Mouse (Mus musculus): Measurements from ENCODE around the gene Stk11ip.

Gene Stk11ip

GRCm38 (mm10) chr1:75544351-75544750 is 23.0 kb downstream of the Stk11ip start:
- Histone ChIP-seq H3K27me3 (ENCODE audit: insufficient read depth, low read length) (peaks cover 25% of the 10 kb centered on the region), H3K9me3 (ENCODE audit: low read length) (no peaks in the 10 kb centered on the region)
- TF ChIP-seq NANOG (IDR thresholded peaks at IDR 0.05; ENCODE audit: borderline replicate concordance, low read length) (no peak), POU5F1 (IDR thresholded peaks at IDR 0.05; ENCODE audit: borderline replicate concordance, low read length) (no peak), CTCF (conservative IDR thresholded peaks at IDR 0.05; ENCODE audit: low read length) (no peak)

GRCm38 (mm10) chr1:75545965-75546956 is 24.9 kb downstream of the Stk11ip start, which contains the start of gene Slc4a3:
Slc4a3 (plus strand) TSS chr1:75546266.
- H3K9me3 ChIP-seq (ENCODE audit: low read length) = no peaks in the 10 kb centered on the region
- TF ChIP-seq CTCF (conservative IDR thresholded peaks at IDR 0.05; ENCODE audit: low read length) (no peak), NANOG (IDR thresholded peaks at IDR 0.05; ENCODE audit: borderline replicate concordance, low read length) (no peak), POU5F1 (IDR thresholded peaks at IDR 0.05; ENCODE audit: borderline replicate concordance, low read length) (no peak)
- peaks cover 5% of the 10 kb centered on the region; the same call in 1 of the 2 replicates for H3K36me3 ChIP-seq (ENCODE audit: insufficient read depth, low read length)
- H3K4me3 ChIP-seq (replicated peaks; ENCODE audit: low read length) = peak within 1 kb of the TSS; percentile 86
- H3K4me1 ChIP-seq (replicated peaks; ENCODE audit: low read depth, low read length) = peaks cover 49% of the 10 kb centered on the region
- H3K27me3 ChIP-seq (ENCODE audit: insufficient read depth, low read length) = peaks cover 43% of the 10 kb centered on the region

More at GRCm38 (mm10) chr1:75544351-75544750, 23.0 kb downstream of the Stk11ip start:
- Histone ChIP-seq H3K4me1 (replicated peaks; ENCODE audit: low read depth, low read length) (peaks cover 36% of the 10 kb centered on the region), H3K4me3 (replicated peaks; ENCODE audit: low read length) (no peak overlapping the region), H3K36me3 (ENCODE audit: insufficient read depth, low read length) (no peaks in the 10 kb centered on the region)

GRCm38 (mm10) chr1:75547351-75547750 is 26.0 kb downstream of the Stk11ip start:
- H3K4me1 ChIP-seq (replicated peaks; ENCODE audit: low read depth, low read length) = peaks cover 49% of the 10 kb centered on the region
- H3K36me3 ChIP-seq (ENCODE audit: insufficient read depth, low read length) = peaks cover 6% of the 10 kb centered on the region
- H3K9me3 ChIP-seq (ENCODE audit: low read length) = no peaks in the 10 kb centered on the region
- H3K27me3 ChIP-seq (ENCODE audit: insufficient read depth, low read length) = peaks cover 50% of the 10 kb centered on the region
- TF ChIP-seq POU5F1 (IDR thresholded peaks at IDR 0.05; ENCODE audit: borderline replicate concordance, low read length) = no peak
- peak overlapping the region; percentile 86; the same call in 1 of the 2 replicates for H3K4me3 ChIP-seq (replicated peaks; ENCODE audit: low read length)

GRCm38 (mm10) chr1:75548083-75548482 is 26.8 kb downstream of the Stk11ip start:
- Histone ChIP-seq H3K4me1 (replicated peaks; ENCODE audit: low read depth, low read length) (peaks cover 55% of the 10 kb centered on the region), H3K36me3 (ENCODE audit: insufficient read depth, low read length) (peaks cover 13% of the 10 kb centered on the region), H3K27me3 (ENCODE audit: insufficient read depth, low read length) (peaks cover 58% of the 10 kb centered on the region), H3K9me3 (ENCODE audit: low read length) (no peaks in the 10 kb centered on the region), H3K4me3 (replicated peaks; ENCODE audit: low read length) (0 out of 2 replicates have a peak overlapping the region, but pooled peaks have one; percentile 63)
- TF ChIP-seq CTCF (conservative IDR thresholded peaks at IDR 0.05; ENCODE audit: low read length) = no peak

- Histone ChIP-seq H3K27me3 (ENCODE audit: insufficient read depth, low read length) (peaks cover 66% of the 10 kb centered on the region), H3K9me3 (ENCODE audit: low read length) (no peaks in the 10 kb centered on the region), H3K4me1 (replicated peaks; ENCODE audit: low read depth, low read length) (peaks cover 63% of the 10 kb centered on the region), H3K36me3 (ENCODE audit: insufficient read depth, low read length) (peaks cover 14% of the 10 kb centered on the region), H3K4me3 (replicated peaks; ENCODE audit: low read length) (peak overlapping the region; percentile 63)
- TF ChIP-seq NANOG (IDR thresholded peaks at IDR 0.05; ENCODE audit: borderline replicate concordance, low read length) = no peak
- no peak for TF ChIP-seq POU5F1 (IDR thresholded peaks at IDR 0.05; ENCODE audit: borderline replicate concordance, low read length)
- no peak for TF ChIP-seq CTCF (conservative IDR thresholded peaks at IDR 0.05; ENCODE audit: low read length)
Measured at GRCm38 (mm10) chr1:75548871-75549270, 27.5 kb downstream of the Stk11ip start.

- no peak for TF ChIP-seq CTCF (conservative IDR thresholded peaks at IDR 0.05; ENCODE audit: low read length)
- TF ChIP-seq NANOG (IDR thresholded peaks at IDR 0.05; ENCODE audit: borderline replicate concordance, low read length) = no peak
- no peak for TF ChIP-seq POU5F1 (IDR thresholded peaks at IDR 0.05; ENCODE audit: borderline replicate concordance, low read length)
- H3K4me1 ChIP-seq (replicated peaks; ENCODE audit: low read depth, low read length) = peaks cover 70% of the 10 kb centered on the region
- H3K9me3 ChIP-seq (ENCODE audit: low read length) = no peaks in the 10 kb centered on the region
- H3K27me3 ChIP-seq (ENCODE audit: insufficient read depth, low read length) = peaks cover 66% of the 10 kb centered on the region
- peaks cover 14% of the 10 kb centered on the region for H3K36me3 ChIP-seq (ENCODE audit: insufficient read depth, low read length)
- H3K4me3 ChIP-seq (replicated peaks; ENCODE audit: low read length) = no peak overlapping the region; the same call in 1 of the 2 replicates
Measured at GRCm38 (mm10) chr1:75549289-75550279, 28.3 kb downstream of the Stk11ip start.

GRCm38 (mm10) chr1:75550586-75550985 is 29.3 kb downstream of the Stk11ip start:
- Histone ChIP-seq H3K36me3 (ENCODE audit: insufficient read depth, low read length) (peaks cover 17% of the 10 kb centered on the region), H3K27me3 (ENCODE audit: insufficient read depth, low read length) (peaks cover 70% of the 10 kb centered on the region), H3K4me1 (replicated peaks; ENCODE audit: low read depth, low read length) (peaks cover 66% of the 10 kb centered on the region), H3K4me3 (replicated peaks; ENCODE audit: low read length) (no peak overlapping the region), H3K9me3 (ENCODE audit: low read length) (no peaks in the 10 kb centered on the region)
- no peak for TF ChIP-seq CTCF (conservative IDR thresholded peaks at IDR 0.05; ENCODE audit: low read length)

GRCm38 (mm10) chr1:75555680-75556079 is 34.4 kb downstream of the Stk11ip start:
- Histone ChIP-seq H3K4me1 (replicated peaks; ENCODE audit: low read depth, low read length) (peaks cover 69% of the 10 kb centered on the region), H3K4me3 (replicated peaks; ENCODE audit: low read length) (no peak overlapping the region), H3K27me3 (ENCODE audit: insufficient read depth, low read length) (peaks cover 43% of the 10 kb centered on the region), H3K36me3 (ENCODE audit: insufficient read depth, low read length) (peaks cover 22% of the 10 kb centered on the region), H3K9me3 (ENCODE audit: low read length) (no peaks in the 10 kb centered on the region)
- TF ChIP-seq POU5F1 (IDR thresholded peaks at IDR 0.05; ENCODE audit: borderline replicate concordance, low read length) (no peak), CTCF (conservative IDR thresholded peaks at IDR 0.05; ENCODE audit: low read length) (no peak), NANOG (IDR thresholded peaks at IDR 0.05; ENCODE audit: borderline replicate concordance, low read length) (no peak)

Measured in E14TG2a.4 (cell line).